Mouse (Mus musculus): ENCODE results near the gene Sipa1l1. TPM values are rescaled to one million over a fixed set of nuclear protein-coding genes. Genes with fewer than 3 reads are reported as not detected.

Sipa1l1 gene
- 28.3 and 37.0 TPM in 2 replicates for polyA plus RNA-seq (2016; fragmentation: Nextera tagmentation; extraction: Ambion mirVana)

DNA sequence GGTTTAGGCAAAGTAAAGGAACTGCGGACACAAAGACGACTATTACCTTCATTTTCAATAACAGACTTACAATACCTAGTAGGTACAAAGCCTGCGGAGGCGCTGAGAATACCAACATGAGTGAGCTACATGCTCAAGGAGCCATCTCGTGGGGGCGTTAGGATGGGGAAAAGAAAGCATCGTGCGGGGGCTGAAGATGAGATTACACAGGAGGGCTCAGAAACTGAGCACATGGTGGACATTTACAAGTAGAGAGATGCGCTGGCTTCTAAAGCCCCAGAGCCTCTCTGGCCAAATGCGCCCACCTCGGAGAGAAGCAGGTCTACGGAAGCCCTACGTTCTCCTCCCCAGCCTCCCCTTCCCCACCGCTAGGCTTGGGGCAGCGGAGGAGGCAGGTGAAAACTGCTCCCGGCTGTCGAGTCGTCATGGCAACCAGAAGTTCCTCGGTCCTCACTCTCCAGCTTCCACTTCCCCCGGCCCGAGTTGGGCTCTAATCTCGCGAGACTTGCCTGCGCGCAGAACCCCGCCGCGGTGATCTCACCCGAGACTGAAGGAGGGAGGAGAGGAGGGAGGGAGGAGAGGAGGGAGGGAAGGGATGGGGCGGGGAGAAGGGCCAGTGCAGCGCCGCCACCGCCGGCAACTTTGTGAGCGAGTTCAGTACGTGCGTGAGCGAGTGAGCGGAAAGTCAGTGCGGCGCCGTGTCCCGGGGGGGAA is at the start of gene Sipa1l1:
Sipa1l1 (plus strand) TSS at position 501 of the 714 bp plus-strand sequence.
- Histone ChIP-seq H3K36me3 (no peaks in the 10 kb centered on the region), H3K9me3 (replicated peaks) (no peaks in the 10 kb centered on the region), H3K4me1 (peaks cover 41% of the 10 kb centered on the region), H3K27ac (peak within 1 kb of the TSS; percentile 98), H3K4me3 (peak within 1 kb of the TSS; percentile 91), H3K27me3 (ENCODE audit: low read depth, poor library complexity, severe bottlenecking) (no peaks in the 10 kb centered on the region)
- peak; percentile 98 for DNase-seq (ENCODE audit: low spot score)
- WGBS = under 1% methylated on average over 37 of the region's 43 CpGs

DNA sequence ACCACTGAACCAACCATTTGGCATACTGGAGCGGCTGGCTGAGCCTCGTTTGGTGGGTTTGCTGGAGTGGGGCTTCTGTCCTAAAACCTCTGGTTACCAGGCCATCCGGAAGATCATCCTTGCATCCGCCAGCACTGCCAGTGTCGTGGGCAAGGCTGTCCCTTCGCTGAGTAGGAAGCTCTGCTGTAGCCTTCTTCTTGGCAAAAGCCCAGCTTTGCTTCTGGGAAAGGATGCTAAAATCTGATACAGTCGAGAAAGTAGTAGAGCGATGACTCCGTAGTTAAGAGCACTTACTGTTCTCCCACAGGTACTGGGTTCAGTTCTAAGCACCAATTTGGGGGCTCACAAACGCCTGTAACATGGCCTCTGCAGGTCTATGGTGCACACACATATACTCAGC is 47.2 kb upstream of the Sipa1l1 start:
- H3K36me3 ChIP-seq = no peaks in the 10 kb centered on the region
- H3K9me3 ChIP-seq (replicated peaks) = no peaks in the 10 kb centered on the region
- no peaks in the 10 kb centered on the region for H3K27me3 ChIP-seq (ENCODE audit: low read depth, poor library complexity, severe bottlenecking)
- DNase-seq (ENCODE audit: low spot score) = no peak
- 73% methylated on average over 10 of the region's 10 CpGs for WGBS
- no peak overlapping the region for H3K4me3 ChIP-seq
- peaks cover 17% of the 10 kb centered on the region for H3K4me1 ChIP-seq
- H3K27ac ChIP-seq = no peak overlapping the region

DNA sequence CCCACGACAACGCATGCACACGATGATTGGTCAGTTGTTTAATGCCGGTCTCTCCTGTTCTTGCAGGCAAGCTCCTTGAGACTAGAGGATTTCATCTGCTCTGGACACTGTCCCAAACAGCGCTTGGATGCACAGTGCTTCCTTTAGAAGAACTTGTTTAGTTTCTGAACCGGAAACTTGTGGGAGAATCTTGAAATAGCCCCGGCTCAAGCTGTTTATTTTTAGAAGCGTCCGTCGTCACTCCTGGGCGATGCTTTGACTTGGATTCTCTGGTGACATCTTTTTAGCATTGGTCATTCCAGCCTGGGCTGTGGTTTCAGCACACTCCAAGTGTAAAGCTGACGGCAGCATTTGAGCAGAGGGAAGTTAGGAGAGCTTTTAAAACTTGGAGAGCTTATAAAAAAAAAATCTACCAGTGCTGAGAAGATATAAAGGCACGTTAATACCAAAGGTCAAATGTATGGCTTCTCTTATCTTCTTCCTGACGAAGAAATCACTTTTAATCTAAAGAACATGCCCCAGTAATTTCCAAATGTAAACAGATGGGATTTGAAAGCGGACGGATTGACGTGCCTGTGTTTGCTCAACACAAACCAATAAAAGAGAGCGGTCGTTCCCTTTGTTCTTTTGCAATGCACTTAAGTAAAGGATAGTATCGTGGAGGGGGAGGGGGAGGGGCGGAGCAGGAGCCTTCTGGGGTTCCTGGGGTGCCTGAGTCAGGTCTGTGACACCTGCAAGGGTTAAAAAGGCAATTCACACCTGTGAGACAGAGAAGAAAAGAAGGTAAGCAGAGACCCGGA is 46.5 kb upstream of the Sipa1l1 start:
- DNase-seq (ENCODE audit: low spot score) = no peak
- Histone ChIP-seq H3K36me3 (no peaks in the 10 kb centered on the region), H3K4me3 (peak overlapping the region; percentile 26; the same call in 1 of the 2 replicates), H3K9me3 (replicated peaks) (no peaks in the 10 kb centered on the region), H3K27me3 (ENCODE audit: low read depth, poor library complexity, severe bottlenecking) (no peaks in the 10 kb centered on the region), H3K27ac (no peak overlapping the region), H3K4me1 (peaks cover 17% of the 10 kb centered on the region)
- 12% methylated on average over 22 of the region's 22 CpGs for WGBS

DNA sequence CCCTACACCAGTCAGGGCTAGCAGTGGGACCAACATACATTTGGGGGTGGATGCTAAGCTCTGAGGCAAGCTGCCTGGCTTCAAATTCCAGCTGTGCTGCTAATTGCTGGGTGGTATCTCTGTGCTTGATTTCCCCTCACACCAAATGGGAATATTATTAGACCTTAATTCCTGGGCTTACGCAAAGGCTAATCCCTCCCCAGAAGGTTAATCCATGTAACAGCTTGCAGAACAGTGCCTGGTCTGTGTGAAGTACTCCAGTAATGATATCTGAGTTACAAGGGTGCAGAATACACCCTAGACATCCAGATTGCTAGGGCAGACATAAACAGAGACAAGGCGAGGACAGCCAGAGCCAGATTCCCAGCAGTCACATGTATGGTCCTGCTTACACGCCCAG is 42.3 kb upstream of the Sipa1l1 start:
- no peak overlapping the region for H3K27ac ChIP-seq
- peaks cover 8% of the 10 kb centered on the region for H3K4me1 ChIP-seq
- DNase-seq (ENCODE audit: low spot score) = no peak
- 54% methylated on average over 3 of the region's 3 CpGs for WGBS
- H3K4me3 ChIP-seq = no peak overlapping the region
- no peaks in the 10 kb centered on the region for H3K9me3 ChIP-seq (replicated peaks)
- H3K36me3 ChIP-seq = no peaks in the 10 kb centered on the region
- no peaks in the 10 kb centered on the region for H3K27me3 ChIP-seq (ENCODE audit: low read depth, poor library complexity, severe bottlenecking)

DNA sequence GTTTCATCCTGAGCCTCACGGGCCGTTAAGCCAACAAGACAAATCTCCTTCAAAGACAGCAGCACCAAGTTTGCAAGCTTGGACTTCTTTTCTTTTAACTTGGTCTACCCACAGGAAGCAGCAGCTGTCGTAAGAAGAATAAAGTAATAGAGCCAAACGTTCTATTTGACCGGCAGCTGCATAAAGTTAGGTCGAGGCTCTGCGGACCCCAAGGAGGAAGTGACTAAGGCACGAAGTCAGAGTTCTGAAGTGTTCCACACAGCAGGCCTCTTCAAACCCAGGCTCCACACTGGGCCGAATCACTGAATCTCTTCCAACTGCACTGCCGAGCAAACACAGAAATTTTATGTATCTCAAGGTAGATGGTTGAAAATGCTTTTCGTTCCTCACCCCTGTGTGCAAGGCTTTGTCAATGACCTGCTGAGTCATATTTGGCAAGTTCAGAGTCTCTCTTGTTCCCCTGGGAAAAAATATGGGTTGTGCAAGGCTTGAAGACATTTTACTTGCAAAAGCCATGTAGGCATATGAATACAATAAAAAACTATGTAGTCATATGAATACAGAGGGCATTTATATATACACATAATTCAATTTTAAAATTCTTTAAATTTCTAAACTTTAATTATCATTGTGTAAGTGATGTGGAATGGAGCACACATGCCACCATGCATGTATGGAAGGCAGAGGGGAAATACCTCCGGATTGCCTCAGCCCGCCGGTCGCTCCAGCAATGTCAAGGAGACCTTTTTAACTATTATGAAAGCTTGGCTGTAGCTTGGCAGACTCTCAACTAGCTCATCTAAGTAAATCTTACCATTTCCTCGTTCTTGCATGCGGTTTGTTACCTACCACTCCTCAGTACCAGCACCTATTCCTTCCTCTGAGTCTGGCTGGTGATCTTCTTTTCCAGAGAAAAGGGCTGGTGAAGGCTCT is 29.6 kb upstream of the Sipa1l1 start:
- H3K27ac ChIP-seq = no peak overlapping the region
- H3K9me3 ChIP-seq (replicated peaks) = no peaks in the 10 kb centered on the region
- H3K36me3 ChIP-seq = no peaks in the 10 kb centered on the region
- no peaks in the 10 kb centered on the region for H3K4me1 ChIP-seq
- 92% methylated on average over 17 of the region's 17 CpGs for WGBS
- H3K4me3 ChIP-seq = no peak overlapping the region
- H3K27me3 ChIP-seq (ENCODE audit: low read depth, poor library complexity, severe bottlenecking) = no peaks in the 10 kb centered on the region
- no peak for DNase-seq (ENCODE audit: low spot score)

DNA sequence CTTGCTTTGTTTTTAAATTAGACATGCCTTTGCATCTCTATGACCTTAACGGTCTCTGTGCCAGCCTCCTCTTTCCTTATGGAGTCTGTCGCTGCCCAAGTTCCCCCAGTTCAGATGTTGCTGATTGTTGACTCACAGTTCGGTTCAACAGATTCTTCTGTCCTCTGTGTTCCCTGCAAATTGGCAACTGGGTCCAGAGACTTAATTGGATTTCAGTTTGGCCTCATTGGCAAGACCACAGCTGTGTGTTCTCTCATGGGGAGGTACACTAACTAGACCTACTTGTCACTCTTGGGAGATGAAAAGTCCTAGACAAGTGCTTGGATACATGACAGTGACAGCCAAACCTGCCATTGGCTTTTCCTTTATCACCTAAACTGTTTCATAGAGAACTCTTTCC is 25.7 kb upstream of the Sipa1l1 start:
- 92% methylated on average over 3 of the region's 3 CpGs for WGBS
- Histone ChIP-seq H3K4me1 (no peaks in the 10 kb centered on the region), H3K27ac (no peak overlapping the region)

DNA sequence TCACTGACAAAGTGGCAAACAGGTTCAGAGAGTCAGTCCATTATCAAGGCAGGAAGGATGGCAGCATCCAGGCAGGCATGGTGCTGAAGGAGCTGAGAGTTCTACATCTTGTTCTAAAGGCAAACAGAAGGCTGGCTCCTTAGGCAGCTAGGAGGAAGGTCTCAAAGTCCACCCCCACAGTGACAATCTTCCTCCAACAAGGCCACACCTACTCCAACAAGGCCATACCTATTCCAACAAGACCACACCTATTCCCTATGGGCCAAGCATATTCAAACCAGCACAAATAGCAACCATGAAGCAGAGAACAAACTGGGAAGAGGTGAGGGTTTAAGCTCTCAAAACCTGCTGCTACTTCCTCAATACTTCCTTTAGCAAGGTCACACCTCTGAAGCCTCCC is 23.9 kb upstream of the Sipa1l1 start:
- Histone ChIP-seq H3K27me3 (ENCODE audit: low read depth, poor library complexity, severe bottlenecking) (no peaks in the 10 kb centered on the region), H3K27ac (no peak overlapping the region), H3K4me3 (no peak overlapping the region), H3K4me1 (no peaks in the 10 kb centered on the region), H3K36me3 (no peaks in the 10 kb centered on the region), H3K9me3 (replicated peaks) (no peaks in the 10 kb centered on the region)
- no peak for DNase-seq (ENCODE audit: low spot score)

More for the DNA sequence above, 25.7 kb upstream of the Sipa1l1 start:
- H3K4me3 ChIP-seq = no peak overlapping the region
- H3K27me3 ChIP-seq (ENCODE audit: low read depth, poor library complexity, severe bottlenecking) = no peaks in the 10 kb centered on the region
- no peak for DNase-seq (ENCODE audit: low spot score)
- no peaks in the 10 kb centered on the region for H3K36me3 ChIP-seq
- no peaks in the 10 kb centered on the region for H3K9me3 ChIP-seq (replicated peaks)

DNA sequence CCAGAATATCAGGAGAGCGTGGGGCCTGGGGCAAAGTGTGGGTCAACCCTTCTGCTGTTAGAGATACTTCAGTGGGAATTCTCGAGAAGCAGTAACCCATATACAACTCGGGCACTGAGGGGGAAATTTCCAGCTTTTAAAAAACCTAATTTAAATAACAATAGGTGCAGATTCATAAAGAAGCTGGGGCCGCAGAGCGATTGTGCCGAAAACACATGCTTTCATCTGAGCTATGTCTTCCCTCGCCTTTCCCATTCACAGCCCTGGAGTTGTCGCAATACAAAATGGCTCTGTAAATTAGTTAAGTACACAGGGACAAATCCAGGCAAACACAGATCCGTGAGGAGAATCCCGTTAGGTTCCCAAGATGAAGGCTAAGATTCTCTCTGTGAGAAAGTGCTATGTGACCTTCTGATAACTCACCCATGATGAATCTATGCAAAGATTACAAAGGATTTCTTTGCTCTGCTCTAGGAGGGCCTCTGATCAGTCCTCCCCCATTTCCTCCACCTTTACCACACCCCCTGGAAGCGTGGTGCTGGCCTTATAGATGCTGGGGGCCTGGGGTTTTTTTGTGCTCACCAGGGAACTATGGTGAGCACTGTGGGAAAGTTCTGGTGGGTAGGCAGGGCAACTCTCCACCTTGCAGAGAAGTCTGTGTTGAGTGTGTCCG is 22.0 kb upstream of the Sipa1l1 start:
- Histone ChIP-seq H3K4me3 (no peak overlapping the region), H3K27ac (no peak overlapping the region), H3K9me3 (replicated peaks) (no peaks in the 10 kb centered on the region), H3K36me3 (no peaks in the 10 kb centered on the region), H3K4me1 (no peaks in the 10 kb centered on the region), H3K27me3 (ENCODE audit: low read depth, poor library complexity, severe bottlenecking) (no peaks in the 10 kb centered on the region)
- 85% methylated on average over 12 of the region's 12 CpGs for WGBS
- no peak for DNase-seq (ENCODE audit: low spot score)

DNA sequence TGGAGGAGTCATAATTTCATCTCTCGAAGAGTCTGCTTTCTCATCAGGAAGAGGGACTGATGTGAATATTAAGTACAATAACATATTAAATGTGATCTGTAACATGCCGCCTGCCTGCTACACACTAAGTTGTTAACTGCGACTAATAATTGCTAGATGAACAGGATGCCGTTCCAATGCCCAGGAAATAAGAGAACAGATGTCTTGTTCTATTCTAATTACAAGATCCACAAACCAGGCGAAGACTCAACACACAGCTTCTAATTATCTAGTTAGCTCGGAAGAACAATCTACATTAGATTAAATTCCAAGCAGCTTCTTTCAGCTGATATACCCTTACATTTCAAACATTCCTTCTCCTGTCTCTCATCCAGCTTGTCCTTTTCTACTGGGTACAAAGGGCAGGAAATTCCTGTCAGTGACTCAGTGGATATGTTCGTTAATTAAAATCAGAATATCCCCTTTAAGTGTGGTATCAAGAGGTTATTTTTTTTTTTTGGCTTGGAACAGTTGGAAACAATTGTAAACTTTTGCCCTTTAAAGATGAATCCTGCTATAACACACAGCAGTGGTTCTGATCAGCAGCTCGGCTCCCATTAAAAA is 20.7 kb upstream of the Sipa1l1 start:
- Histone ChIP-seq H3K9me3 (replicated peaks) (no peaks in the 10 kb centered on the region), H3K36me3 (no peaks in the 10 kb centered on the region), H3K27me3 (ENCODE audit: low read depth, poor library complexity, severe bottlenecking) (no peaks in the 10 kb centered on the region), H3K4me1 (no peaks in the 10 kb centered on the region), H3K27ac (no peak overlapping the region), H3K4me3 (no peak overlapping the region)
- WGBS = 75% methylated on average over 8 of the region's 8 CpGs
- no peak for DNase-seq (ENCODE audit: low spot score)

DNA sequence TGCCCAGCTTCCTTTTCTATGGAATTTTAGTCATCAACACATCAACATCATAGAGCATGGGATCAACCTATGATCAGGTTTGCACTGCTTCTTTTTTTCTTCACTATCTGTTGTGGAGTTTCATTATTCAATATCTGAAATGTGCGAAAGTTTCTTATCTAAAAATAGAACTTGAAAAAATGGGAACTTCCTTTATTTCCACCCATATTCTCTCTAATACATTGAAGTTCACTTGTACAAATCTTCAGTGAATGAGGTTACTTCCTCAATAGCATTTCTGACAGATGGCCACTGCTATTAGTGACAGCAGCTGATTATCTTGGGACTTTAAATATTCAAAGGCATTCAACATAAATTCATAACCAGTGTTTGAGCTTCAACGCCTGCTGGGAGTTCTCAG is 18.1 kb upstream of the Sipa1l1 start:
- Histone ChIP-seq H3K36me3 (no peaks in the 10 kb centered on the region), H3K4me3 (no peak overlapping the region), H3K27me3 (ENCODE audit: low read depth, poor library complexity, severe bottlenecking) (no peaks in the 10 kb centered on the region), H3K9me3 (replicated peaks) (no peaks in the 10 kb centered on the region), H3K4me1 (no peaks in the 10 kb centered on the region), H3K27ac (no peak overlapping the region)
- DNase-seq (ENCODE audit: low spot score) = no peak
- WGBS = 88% methylated on average over 2 of the region's 2 CpGs

DNA sequence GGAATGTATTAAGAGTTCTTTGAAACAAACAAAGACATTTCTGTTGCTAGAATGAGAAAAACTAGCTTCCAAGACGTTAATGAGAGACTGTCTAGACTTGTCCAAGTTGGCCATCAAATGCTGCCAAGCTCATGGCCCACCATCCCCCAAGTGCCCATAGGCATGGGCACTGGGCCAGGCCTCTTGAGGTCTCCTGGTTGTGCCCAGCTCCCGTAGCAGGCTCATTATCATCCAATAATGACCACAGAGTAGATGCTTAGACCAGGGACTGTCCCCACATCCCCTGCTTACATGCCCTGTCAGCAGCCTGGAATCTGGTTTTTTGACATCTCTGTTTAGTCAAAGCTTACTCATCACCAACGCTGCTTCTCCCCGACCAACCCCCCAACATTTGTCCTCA is 14.6 kb upstream of the Sipa1l1 start:
- DNase-seq (ENCODE audit: low spot score) = no peak
- no peak overlapping the region for H3K27ac ChIP-seq
- no peaks in the 10 kb centered on the region for H3K27me3 ChIP-seq (ENCODE audit: low read depth, poor library complexity, severe bottlenecking)
- WGBS = 92% methylated on average over 4 of the region's 4 CpGs
- H3K36me3 ChIP-seq = no peaks in the 10 kb centered on the region
- H3K4me1 ChIP-seq = no peaks in the 10 kb centered on the region
- H3K9me3 ChIP-seq (replicated peaks) = no peaks in the 10 kb centered on the region
- no peak overlapping the region for H3K4me3 ChIP-seq

DNA sequence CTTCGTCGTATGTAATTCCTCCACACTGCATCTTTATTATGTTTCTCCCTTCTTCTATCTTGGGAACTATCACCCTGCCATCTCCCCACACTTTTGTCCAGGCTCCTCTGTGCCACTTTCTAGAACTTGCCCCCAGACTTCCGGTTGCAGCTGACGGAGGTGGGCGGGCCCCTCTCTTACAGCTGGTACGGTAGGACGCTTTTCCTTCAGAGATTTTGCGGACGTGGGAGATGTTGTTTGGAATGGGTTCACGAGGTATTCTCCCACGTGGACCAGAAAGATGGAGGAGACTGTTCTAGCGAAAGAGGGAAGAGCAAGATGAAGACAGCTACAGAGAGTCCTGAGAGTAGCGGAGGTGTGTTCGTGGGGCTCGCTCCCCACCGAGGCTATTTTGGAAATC is 10.6 kb upstream of the Sipa1l1 start:
- no peaks in the 10 kb centered on the region for H3K27me3 ChIP-seq (ENCODE audit: low read depth, poor library complexity, severe bottlenecking)
- H3K27ac ChIP-seq = no peak overlapping the region
- no peaks in the 10 kb centered on the region for H3K4me1 ChIP-seq
- 94% methylated on average over 16 of the region's 16 CpGs for WGBS
- no peak overlapping the region for H3K4me3 ChIP-seq
- no peaks in the 10 kb centered on the region for H3K9me3 ChIP-seq (replicated peaks)
- no peaks in the 10 kb centered on the region for H3K36me3 ChIP-seq
- no peak for DNase-seq (ENCODE audit: low spot score)

All from limb, embryonic 10.5 days (tissue).